Mouse (Mus musculus) thymus, postnatal 4 days (tissue): Measurements from ENCODE around the gene Abl2.

ENCODE experiments used
- DNase-seq: peaks from one replicate; pipeline ENCODE4 v3.0.0; 2021

Abl2 gene

DNA sequence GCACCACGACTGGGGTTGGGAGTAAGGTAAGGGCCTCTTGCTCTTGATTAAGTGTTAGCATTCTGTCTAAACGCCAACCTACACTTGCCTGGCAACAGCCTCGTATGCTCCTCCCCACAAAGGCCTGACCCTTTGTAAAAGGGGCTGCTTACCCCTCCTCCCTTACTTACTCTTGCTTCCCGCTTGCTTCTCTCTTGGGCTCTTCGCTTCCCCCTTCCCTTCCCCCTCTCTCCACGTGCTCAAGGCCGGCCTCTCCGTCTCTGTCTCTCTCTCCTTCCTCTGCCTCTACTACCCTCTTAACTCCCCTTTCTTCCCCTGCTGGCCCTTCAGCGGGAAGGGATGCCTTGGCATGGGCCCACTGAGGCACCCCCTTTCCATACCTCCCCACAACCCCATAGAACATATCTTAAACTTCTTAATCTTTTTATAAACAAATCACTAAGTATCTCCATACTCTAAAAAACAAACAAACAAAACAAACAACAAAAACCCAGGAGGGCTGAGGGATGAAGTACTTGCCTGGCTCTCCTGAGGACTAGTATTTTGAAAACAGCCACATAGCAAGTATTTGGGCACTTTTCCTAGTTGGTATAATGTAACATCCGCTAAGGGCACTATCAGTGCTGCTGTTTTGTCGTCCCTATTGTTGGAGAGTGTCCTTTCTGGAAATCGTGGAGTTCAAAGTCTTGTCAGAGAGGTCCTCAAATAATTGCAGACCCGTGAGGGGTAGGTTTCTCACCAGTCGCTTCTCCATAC lies 114.3 kb downstream of the Abl2 start:
- DNase-seq, result peak; percentile 49

DNA sequence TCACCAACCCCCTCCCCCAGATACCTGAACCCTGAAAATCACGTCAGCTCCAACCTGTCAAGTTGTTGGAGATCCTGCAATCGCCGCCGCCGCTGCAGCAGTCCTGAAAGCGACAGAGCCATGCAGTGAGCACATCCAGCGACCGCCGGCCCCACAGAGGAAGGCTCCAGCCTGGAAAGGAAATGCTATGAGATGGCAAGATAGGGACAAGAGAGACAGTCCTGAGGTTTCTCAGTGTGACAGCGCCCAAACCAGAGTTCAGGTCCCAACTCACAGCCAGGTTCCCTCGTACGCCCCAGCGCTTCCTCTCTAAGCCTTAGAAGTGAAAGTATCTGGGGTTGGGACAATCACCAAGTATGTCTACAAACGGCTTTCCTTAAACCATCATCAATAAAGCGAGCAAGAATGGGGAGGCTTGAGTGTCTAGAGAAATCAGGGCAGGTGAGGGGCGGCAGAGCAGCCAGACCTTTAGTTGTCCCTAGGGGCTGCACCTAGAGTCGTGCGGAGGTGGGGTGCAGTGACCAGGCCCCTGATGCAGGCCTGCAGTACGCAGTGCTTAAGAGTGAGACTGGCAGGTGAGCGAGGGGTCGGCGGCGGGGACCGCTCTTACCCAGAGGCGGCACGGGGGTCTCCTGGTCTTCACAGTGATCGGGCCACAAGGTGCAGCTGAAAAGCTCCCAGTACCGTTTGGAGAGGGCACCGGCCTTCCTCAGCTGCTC lies 115.0 kb downstream of the Abl2 start:
- DNase-seq, result peak; percentile 64

DNA sequence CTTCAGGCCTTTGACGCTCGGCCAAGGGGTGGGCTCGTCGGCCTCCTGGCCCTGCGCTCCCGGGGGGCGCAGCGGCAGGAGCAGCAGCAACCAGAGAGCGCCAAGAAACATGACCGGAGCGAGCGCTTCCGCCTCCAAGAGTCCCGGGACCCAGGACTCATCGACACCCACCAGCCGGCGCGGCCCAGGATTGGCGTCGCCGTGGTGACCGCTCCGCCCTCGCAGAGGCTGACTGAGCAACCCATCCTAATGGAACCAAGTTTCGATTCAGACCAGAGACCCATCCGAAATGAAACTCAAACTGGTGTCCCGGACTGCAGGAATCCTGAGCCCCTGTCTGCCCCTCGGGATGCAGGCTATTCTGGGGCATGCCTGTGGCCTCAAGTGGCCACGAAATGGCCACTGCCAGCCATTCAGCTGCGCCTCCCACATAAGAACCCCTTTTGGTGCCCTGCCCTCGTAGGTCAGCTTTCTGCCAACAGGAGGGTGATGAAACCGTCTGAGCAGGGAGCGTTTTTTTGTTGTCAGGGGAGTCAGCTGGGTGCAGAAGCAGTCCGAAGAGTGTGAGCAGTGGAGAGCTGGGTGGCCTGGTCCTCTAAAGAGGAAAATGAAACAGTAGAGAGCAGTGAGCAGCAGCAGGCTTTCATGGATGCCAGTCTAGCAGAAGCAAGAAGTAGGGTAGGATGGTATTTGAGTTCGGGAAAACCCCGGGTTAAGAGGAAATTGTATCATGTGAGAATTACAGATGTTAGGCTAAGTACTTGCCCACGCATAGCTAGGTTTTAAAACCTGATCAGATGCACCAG lies 115.8 kb downstream of the Abl2 start, which contains the start of gene Tor3a:
Gene Tor3a (minus strand): TSS at position 162 of the 806 bp plus-strand sequence.
- peak; percentile 75 for DNase-seq

DNA sequence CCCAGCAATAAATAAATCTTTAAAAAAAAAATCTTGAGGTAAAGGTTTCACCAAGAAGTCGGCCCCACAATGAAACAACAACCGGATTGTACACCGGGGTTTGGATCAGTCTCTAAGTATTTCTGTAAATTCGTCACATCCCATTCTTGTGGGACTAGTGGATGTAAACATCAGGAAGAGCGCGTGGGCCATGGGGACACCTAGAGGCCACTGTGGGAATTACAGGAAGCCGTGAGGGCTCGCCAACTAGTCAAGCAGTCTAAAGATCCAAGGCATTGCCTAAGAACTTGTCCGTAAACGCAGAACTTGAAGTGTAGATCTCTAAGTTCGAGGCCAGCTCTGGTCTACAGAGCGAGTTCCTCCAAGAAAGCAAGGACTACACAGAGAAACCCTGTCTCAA lies 117.6 kb downstream of the Abl2 start:
- peak; percentile 76 for DNase-seq

DNA sequence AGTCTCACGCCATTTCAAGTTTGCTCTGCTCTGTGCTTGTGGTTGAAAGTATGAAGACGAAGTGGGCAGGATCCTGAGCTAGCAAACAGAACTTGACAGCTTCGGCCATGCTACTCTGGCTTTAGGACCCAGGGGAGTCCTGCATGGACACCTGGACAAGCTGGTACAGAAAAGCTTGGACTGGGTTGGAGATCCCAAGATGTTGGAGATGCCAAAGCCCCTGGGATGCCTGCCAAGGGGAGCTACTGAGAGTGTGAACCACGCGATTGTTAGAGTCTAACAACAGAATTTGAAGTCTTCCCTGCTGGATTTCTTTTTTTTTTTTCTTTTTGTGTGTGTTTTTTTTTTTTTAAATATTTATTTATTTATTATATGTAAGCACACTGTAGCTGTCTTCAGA lies 118.0 kb downstream of the Abl2 start:
- no peak for DNase-seq

DNA sequence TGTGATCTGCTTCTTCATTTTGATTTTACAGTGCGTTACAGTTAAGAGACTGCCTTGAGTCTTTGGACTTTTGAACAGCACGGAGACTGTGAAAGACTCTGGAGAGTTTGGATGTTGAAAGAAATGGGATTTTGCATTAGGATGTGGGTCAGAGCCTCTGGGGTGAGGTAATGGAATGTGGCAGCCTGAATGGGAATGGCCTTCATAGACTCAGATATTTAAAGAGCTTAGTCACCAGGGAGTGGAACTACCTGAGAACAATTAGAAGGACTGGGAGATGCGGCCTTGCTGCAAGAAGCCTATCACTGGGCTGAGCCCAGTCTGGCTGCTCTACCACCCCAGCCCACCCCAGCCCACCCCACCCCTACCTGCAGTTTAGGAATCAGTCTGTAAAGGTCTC lies 118.6 kb downstream of the Abl2 start:
- no peak for DNase-seq

DNA sequence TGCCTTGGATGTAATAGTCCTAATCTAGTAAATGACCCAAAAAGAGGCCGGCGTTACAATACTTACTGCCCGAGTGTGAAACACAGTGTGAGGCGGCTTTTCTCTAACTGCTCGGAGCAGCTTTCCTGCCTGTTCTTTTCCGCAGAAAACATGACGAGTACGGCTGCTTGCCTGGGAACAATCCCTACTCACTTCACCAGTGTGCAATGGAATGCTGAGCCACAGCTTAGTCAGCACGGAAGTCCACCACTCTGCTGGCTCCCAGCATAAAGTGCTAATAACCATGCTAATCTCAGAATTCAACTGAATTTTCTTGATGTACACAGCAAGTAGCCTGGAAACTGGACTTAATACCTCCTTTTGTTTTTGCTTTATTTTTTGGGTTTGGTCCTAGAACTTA lies 121.0 kb downstream of the Abl2 start:
- DNase-seq, result no peak

DNA sequence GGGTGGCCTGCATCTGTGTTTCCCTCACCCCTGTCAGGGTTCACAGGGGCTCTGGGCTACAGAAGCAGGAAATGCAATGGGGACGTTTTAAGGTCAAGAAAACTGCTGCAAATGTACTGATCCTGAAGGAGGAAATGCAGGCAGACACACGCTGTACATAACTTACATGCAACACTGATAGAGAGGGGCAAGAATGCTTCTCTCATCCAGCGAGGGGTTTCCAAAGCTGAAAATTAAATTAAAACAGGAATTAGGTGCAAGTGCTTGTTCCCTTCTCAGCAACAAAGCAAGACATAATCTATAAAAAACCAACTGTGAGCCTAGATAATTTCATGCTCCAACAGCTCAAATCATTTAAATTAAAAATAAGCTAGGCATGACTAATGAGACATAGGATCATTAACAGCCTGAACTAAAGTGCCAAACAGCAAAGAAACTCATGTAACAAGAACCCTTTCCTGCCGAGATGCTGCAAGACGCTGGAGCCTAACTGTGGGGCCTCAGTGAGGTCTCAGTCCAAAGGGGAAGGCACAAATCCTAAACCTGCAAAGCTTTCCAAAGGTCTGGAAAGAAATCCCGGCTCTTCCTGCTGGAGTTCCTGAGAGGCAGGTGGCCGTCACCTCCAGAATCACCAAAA lies 127.6 kb downstream of the Abl2 start:
- DNase-seq, result no peak
